Mouse (Mus musculus): ENCODE results near the gene Gm19935. TPM values are rescaled to one million over a fixed set of nuclear protein-coding genes. Genes with fewer than 3 reads are reported as not detected.

Gm19935 gene
- polyA plus RNA-seq, 1 experiment from 2014 or later: 0.24 TPM

- Histone ChIP-seq H3K36me3 (ENCODE audit: control insufficient read depth, insufficient read depth) (no peaks in the 10 kb centered on the region), H3K27ac (ENCODE audit: low read length) (no peak overlapping the region), H3K9me3 (replicated peaks; ENCODE audit: control insufficient read depth, low read length) (no peaks in the 10 kb centered on the region; the same call in 1 of the 2 replicates), H3K4me1 (ENCODE audit: control insufficient read depth, insufficient read depth, low read length) (no peaks in the 10 kb centered on the region), H3K9ac (ENCODE audit: low read length) (no peak overlapping the region), H3K4me2 (ENCODE audit: low read depth, low read length) (no peak overlapping the region), H3K4me3 (ENCODE audit: low read length) (no peak overlapping the region), H3K27me3 (ENCODE audit: control insufficient read depth, insufficient read depth, low read length) (no peaks in the 10 kb centered on the region)
- WGBS: 71% methylated on average over 4 of the region's 4 CpGs
- ATAC-seq (replicated peaks; ENCODE audit: extremely low read depth, insufficient read depth, low FRiP score): no peak
Observed at GRCm38 (mm10) chr8:90820321-90820696, 3.1 kb upstream of the Gm19935 start.

GRCm38 (mm10) chr8:90819561-90820320 lies 2.5 kb upstream of the Gm19935 start:
- no peak for ATAC-seq (replicated peaks; ENCODE audit: extremely low read depth, insufficient read depth, low FRiP score)
- 79% methylated on average over 9 of the region's 9 CpGs for WGBS

GRCm38 (mm10) chr8:90816061-90816882 lies 921 bp downstream of the Gm19935 start:
- 77% methylated on average over 23 of the region's 23 CpGs for WGBS

More at GRCm38 (mm10) chr8:90819561-90820320, 2.5 kb upstream of the Gm19935 start:
- Histone ChIP-seq H3K27me3 (ENCODE audit: control insufficient read depth, insufficient read depth, low read length) (no peaks in the 10 kb centered on the region), H3K9me3 (replicated peaks; ENCODE audit: control insufficient read depth, low read length) (no peaks in the 10 kb centered on the region; the same call in 1 of the 2 replicates), H3K4me3 (ENCODE audit: low read length) (no peak overlapping the region), H3K36me3 (ENCODE audit: control insufficient read depth, insufficient read depth) (no peaks in the 10 kb centered on the region), H3K4me1 (ENCODE audit: control insufficient read depth, insufficient read depth, low read length) (no peaks in the 10 kb centered on the region), H3K4me2 (ENCODE audit: low read depth, low read length) (no peak overlapping the region), H3K9ac (ENCODE audit: low read length) (no peak overlapping the region), H3K27ac (ENCODE audit: low read length) (no peak overlapping the region)

GRCm38 (mm10) chr8:90813602-90814320 lies 3.4 kb downstream of the Gm19935 start:
- 69% methylated on average over 10 of the region's 10 CpGs for WGBS
- H3K36me3 ChIP-seq (ENCODE audit: control insufficient read depth, insufficient read depth): no peaks in the 10 kb centered on the region

More at GRCm38 (mm10) chr8:90816061-90816882, 921 bp downstream of the Gm19935 start:
- Histone ChIP-seq H3K9ac (ENCODE audit: low read length) (no peak overlapping the region), H3K9me3 (replicated peaks; ENCODE audit: control insufficient read depth, low read length) (no peaks in the 10 kb centered on the region; the same call in 1 of the 2 replicates), H3K4me1 (ENCODE audit: control insufficient read depth, insufficient read depth, low read length) (no peaks in the 10 kb centered on the region), H3K4me2 (ENCODE audit: low read depth, low read length) (no peak overlapping the region), H3K36me3 (ENCODE audit: control insufficient read depth, insufficient read depth) (no peaks in the 10 kb centered on the region), H3K4me3 (ENCODE audit: low read length) (no peak overlapping the region), H3K27me3 (ENCODE audit: control insufficient read depth, insufficient read depth, low read length) (no peaks in the 10 kb centered on the region), H3K27ac (ENCODE audit: low read length) (no peak overlapping the region)
- ATAC-seq (replicated peaks; ENCODE audit: extremely low read depth, insufficient read depth, low FRiP score): no peak

GRCm38 (mm10) chr8:90799473-90799872 lies 17.7 kb downstream of the Gm19935 start:
- Histone ChIP-seq H3K9me3 (replicated peaks; ENCODE audit: control insufficient read depth, low read length) (peaks cover 15% of the 10 kb centered on the region), H3K4me1 (ENCODE audit: control insufficient read depth, insufficient read depth, low read length) (peaks cover 4% of the 10 kb centered on the region; the same call in 1 of the 2 replicates), H3K4me3 (ENCODE audit: low read length) (no peak overlapping the region), H3K36me3 (ENCODE audit: control insufficient read depth, insufficient read depth) (no peaks in the 10 kb centered on the region), H3K27me3 (ENCODE audit: control insufficient read depth, insufficient read depth, low read length) (no peaks in the 10 kb centered on the region), H3K9ac (ENCODE audit: low read length) (no peak overlapping the region), H3K27ac (ENCODE audit: low read length) (no peak overlapping the region), H3K4me2 (ENCODE audit: low read depth, low read length) (no peak overlapping the region)
- ATAC-seq (replicated peaks; ENCODE audit: extremely low read depth, insufficient read depth, low FRiP score): no peak
- WGBS: 80% methylated on average over 5 of the region's 5 CpGs

More at GRCm38 (mm10) chr8:90813602-90814320, 3.4 kb downstream of the Gm19935 start:
- Histone ChIP-seq H3K4me2 (ENCODE audit: low read depth, low read length) (no peak overlapping the region), H3K9ac (ENCODE audit: low read length) (no peak overlapping the region), H3K4me3 (ENCODE audit: low read length) (no peak overlapping the region), H3K9me3 (replicated peaks; ENCODE audit: control insufficient read depth, low read length) (peaks cover 6% of the 10 kb centered on the region; the same call in 1 of the 2 replicates), H3K27me3 (ENCODE audit: control insufficient read depth, insufficient read depth, low read length) (no peaks in the 10 kb centered on the region), H3K27ac (ENCODE audit: low read length) (no peak overlapping the region), H3K4me1 (ENCODE audit: control insufficient read depth, insufficient read depth, low read length) (no peaks in the 10 kb centered on the region)
- no peak for ATAC-seq (replicated peaks; ENCODE audit: extremely low read depth, insufficient read depth, low FRiP score)

GRCm38 (mm10) chr8:90794990-90795861 lies 22.0 kb downstream of the Gm19935 start:
- Histone ChIP-seq H3K36me3 (ENCODE audit: control insufficient read depth, insufficient read depth) (no peaks in the 10 kb centered on the region), H3K4me3 (ENCODE audit: low read length) (peak overlapping the region; percentile 36), H3K4me2 (ENCODE audit: low read depth, low read length) (peak overlapping the region; percentile 52), H3K27me3 (ENCODE audit: control insufficient read depth, insufficient read depth, low read length) (no peaks in the 10 kb centered on the region), H3K27ac (ENCODE audit: low read length) (no peak overlapping the region), H3K9me3 (replicated peaks; ENCODE audit: control insufficient read depth, low read length) (no peaks in the 10 kb centered on the region), H3K4me1 (ENCODE audit: control insufficient read depth, insufficient read depth, low read length) (peaks cover 4% of the 10 kb centered on the region; the same call in 1 of the 2 replicates), H3K9ac (ENCODE audit: low read length) (no peak overlapping the region)
- WGBS: 14% methylated on average over 12 of the region's 12 CpGs
- peak; percentile 67; the same call in 1 of the 2 replicates for ATAC-seq (replicated peaks; ENCODE audit: extremely low read depth, insufficient read depth, low FRiP score)

- no peak overlapping the region for H3K4me2 ChIP-seq (ENCODE audit: low read depth, low read length)
- no peak overlapping the region for H3K4me3 ChIP-seq (ENCODE audit: low read length)
- 4% methylated on average over 3 of the region's 3 CpGs for WGBS
- no peaks in the 10 kb centered on the region for H3K36me3 ChIP-seq (ENCODE audit: control insufficient read depth, insufficient read depth)
- no peak overlapping the region for H3K9ac ChIP-seq (ENCODE audit: low read length)
- ATAC-seq (replicated peaks; ENCODE audit: extremely low read depth, insufficient read depth, low FRiP score): no peak
- no peaks in the 10 kb centered on the region for H3K27me3 ChIP-seq (ENCODE audit: control insufficient read depth, insufficient read depth, low read length)
- H3K27ac ChIP-seq (ENCODE audit: low read length): no peak overlapping the region
- H3K9me3 ChIP-seq (replicated peaks; ENCODE audit: control insufficient read depth, low read length): no peaks in the 10 kb centered on the region
- peaks cover 4% of the 10 kb centered on the region; the same call in 1 of the 2 replicates for H3K4me1 ChIP-seq (ENCODE audit: control insufficient read depth, insufficient read depth, low read length)
Observed at GRCm38 (mm10) chr8:90793710-90794109, 23.5 kb downstream of the Gm19935 start.

- Histone ChIP-seq H3K4me1 (ENCODE audit: control insufficient read depth, insufficient read depth, low read length) (peaks cover 4% of the 10 kb centered on the region; the same call in 1 of the 2 replicates), H3K9ac (ENCODE audit: low read length) (no peak overlapping the region), H3K9me3 (replicated peaks; ENCODE audit: control insufficient read depth, low read length) (no peaks in the 10 kb centered on the region), H3K27ac (ENCODE audit: low read length) (no peak overlapping the region), H3K4me2 (ENCODE audit: low read depth, low read length) (no peak overlapping the region), H3K27me3 (ENCODE audit: control insufficient read depth, insufficient read depth, low read length) (no peaks in the 10 kb centered on the region), H3K36me3 (ENCODE audit: control insufficient read depth, insufficient read depth) (no peaks in the 10 kb centered on the region), H3K4me3 (ENCODE audit: low read length) (no peak overlapping the region)
- ATAC-seq (replicated peaks; ENCODE audit: extremely low read depth, insufficient read depth, low FRiP score): no peak
- WGBS: 94% methylated on average over 1 of the region's 1 CpGs
Observed at GRCm38 (mm10) chr8:90791616-90792015, 25.6 kb downstream of the Gm19935 start.
